8 mouse cellular contexts compared by ENCODE assay signal in genomic region chr7:39544242-39545111, GRCm38 (mm10). TPM values are rescaled to one million over a fixed set of nuclear protein-coding genes. Genes with fewer than 3 reads are reported as not detected.
DNase-seq lines count a peak whose midpoint lies in the region; ATAC-seq and TF ChIP-seq lines count a peak whose summit lies in the region.

No protein-coding gene starts in this region.

- intact Hi-C loops in heart, postnatal 25 days (cut with DNase I), result loop anchor here (5.0 kb wide), 1 partner anchor 42 kb away; no protein-coding TSS in a partner anchor

- peak overlapping the region; percentile 79 for H3K9ac ChIP-seq in forebrain, embryonic 16.5 days (replicated peaks; ENCODE audit: low read depth, low read length)
- peak overlapping the region; percentile 64 for H3K9ac ChIP-seq in neural tube, embryonic 15.5 days (replicated peaks)

- H3K4me2 ChIP-seq in forebrain, embryonic 16.5 days (ENCODE audit: low read length), result peak overlapping the region; percentile 83
- H3K4me2 ChIP-seq in neural tube, embryonic 15.5 days, result peak overlapping the region; percentile 83

- peak; percentile 75 for DNase-seq in MEL-GATA-1-ER (ENCODE audit: extremely low read depth, low read depth)
- DNase-seq in cerebellum, adult 2 months, result peak; percentile 75 to 79
- DNase-seq in heart, postnatal 25 days (ENCODE audit: low spot score), result peak; percentile 75
- peak; percentile 44 to 55 for DNase-seq in layer of hippocampus, adult 18-20 months (ENCODE audit: low spot score in 2 of 2)
- peak; percentile 79 for DNase-seq in lung, adult 2 months
- DNase-seq in testis, postnatal 10 days (ENCODE audit: low spot score), result peak; percentile 82

- H3K27ac ChIP-seq in cerebellum, adult 2 months (ENCODE audit: insufficient read depth, low read length), result peak overlapping the region; percentile 77
- peak overlapping the region; percentile 71 for H3K27ac ChIP-seq in forebrain, embryonic 16.5 days (ENCODE audit: low read length)
- peak overlapping the region; percentile 88 for H3K27ac ChIP-seq in neural tube, embryonic 15.5 days (replicated peaks)

- H3K4me3 ChIP-seq in cerebellum, adult 2 months (replicated peaks; ENCODE audit: insufficient read depth, low read depth, low read length), result peak overlapping the region; percentile 84
- H3K4me3 ChIP-seq in forebrain, embryonic 16.5 days (replicated peaks; ENCODE audit: low read length), result peak overlapping the region; percentile 58
- peak overlapping the region; percentile 87 for H3K4me3 ChIP-seq in lung, adult 2 months (replicated peaks; ENCODE audit: extremely low read depth, low read depth, low read length)
- peak overlapping the region; percentile 53 for H3K4me3 ChIP-seq in neural tube, embryonic 15.5 days (replicated peaks)

- no peaks in the 10 kb centered on the region for H3K9me3 ChIP-seq in forebrain, embryonic 16.5 days (ENCODE audit: control insufficient read depth, low read length)
- H3K9me3 ChIP-seq in neural tube, embryonic 15.5 days (replicated peaks), result no peaks in the 10 kb centered on the region

- peak; percentile 96 for ATAC-seq in forebrain, embryonic 16.5 days
- peak; percentile 91 for ATAC-seq in neural tube, embryonic 15.5 days (ENCODE audit: low FRiP score)

- H3K36me3 ChIP-seq in forebrain, embryonic 16.5 days (ENCODE audit: control insufficient read depth, insufficient read depth), result no peaks in the 10 kb centered on the region
- H3K36me3 ChIP-seq in neural tube, embryonic 15.5 days, result 0 out of 2 replicates have a peak, but pooled peaks cover 3% of the 10 kb centered on the region

- under 1% methylated on average over 43 of the region's 43 CpGs for WGBS in cerebellum, adult 2 months
- WGBS in forebrain, embryonic 16.5 days, result under 1% methylated on average over 43 of the region's 43 CpGs
- WGBS in lung, adult 2 months, result under 1% methylated on average over 43 of the region's 43 CpGs
- WGBS in neural tube, embryonic 15.5 days, result 1% methylated on average over 43 of the region's 43 CpGs

- H3K27me3 ChIP-seq in cerebellum, adult 2 months (ENCODE audit: control insufficient read depth, insufficient read depth, low read length), result no peaks in the 10 kb centered on the region
- no peaks in the 10 kb centered on the region for H3K27me3 ChIP-seq in forebrain, embryonic 16.5 days (replicated peaks; ENCODE audit: control insufficient read depth, insufficient read depth, low read length)
- H3K27me3 ChIP-seq in neural tube, embryonic 15.5 days (replicated peaks), result no peaks in the 10 kb centered on the region

- TF ChIP-seq POLR2A in cerebellum, adult 2 months (IDR thresholded peaks at IDR 0.05; ENCODE audit: borderline replicate concordance, insufficient read depth, low read length), result peak; percentile 45; the same call in 1 of the 2 replicates
- peak; percentile 93; the same call in 1 of the 2 replicates for TF ChIP-seq POLR2A in lung, adult 2 months (IDR thresholded peaks at IDR 0.05; ENCODE audit: borderline replicate concordance, extremely low read depth, low read depth, low read length)

- H3K4me1 ChIP-seq in cerebellum, adult 2 months (ENCODE audit: control insufficient read depth, insufficient read depth, low read length), result no peaks in the 10 kb centered on the region
- peaks cover 5% of the 10 kb centered on the region; the same call in 1 of the 2 replicates for H3K4me1 ChIP-seq in forebrain, embryonic 16.5 days (replicated peaks; ENCODE audit: control insufficient read depth, insufficient read depth, low read length)
- H3K4me1 ChIP-seq in lung, adult 2 months (ENCODE audit: control insufficient read depth, insufficient read depth, low read length), result peaks cover 6% of the 10 kb centered on the region
- peaks cover 9% of the 10 kb centered on the region for H3K4me1 ChIP-seq in neural tube, embryonic 15.5 days

- TF ChIP-seq CTCF in cerebellum, adult 2 months (IDR thresholded peaks at IDR 0.05; ENCODE audit: borderline replicate concordance, insufficient read depth, low read depth, low read length), result peak; percentile 34; the same call in 1 of the 2 replicates
- peak; percentile 58 for TF ChIP-seq CTCF in lung, adult 2 months (IDR thresholded peaks at IDR 0.05; ENCODE audit: insufficient read depth, low read length)

RNA-seq across cellular contexts. Expression of gene Zfp619, which starts 26.9 kb away (rescaled TPM):
- polyA plus RNA-seq in cerebellum, adult 2 months (2012; rRNA removed), result 2.6 and 2.7 TPM in 2 replicates
- 3.0 and 3.6 TPM in 2 replicates for polyA plus RNA-seq in forebrain, embryonic 16.5 days (2015; fragmentation: Nextera tagmentation; extraction: Ambion mirVana)
- total RNA-seq in heart, postnatal 25 days (2021), result 1 to 10 TPM; 1.8 to 2.2 TPM
- total RNA-seq in layer of hippocampus, adult 18-20 months (2021), result 1 to 10 TPM; 3.2 to 3.6 TPM
- polyA plus RNA-seq in lung, adult 2 months (2012; rRNA removed), result 0.44 and 0.56 TPM in 2 replicates
- polyA plus RNA-seq in neural tube, embryonic 15.5 days (2015; fragmentation: Nextera tagmentation; extraction: Ambion mirVana), result 2.0 and 2.2 TPM in 2 replicates

Comparison
In these comparisons a context has a peak if more than half of its experiments do, and no peak if none do; other contexts are left out.
1. Peak in every context shown above with its lines: DNase-seq, ATAC-seq, H3K4me3 ChIP-seq and H3K27ac ChIP-seq.